Mouse (Mus musculus) cerebellum, postnatal 10 days (tissue): Measurements from ENCODE around the gene Rpl29.

Experiments
- DNase-seq, 2 experiments: peaks; one replicate each; pipeline ENCODE4 v3.0.0; 2021; ENCODE audit warnings: mixed read lengths in 2 of 2

Gene Rpl29

DNA sequence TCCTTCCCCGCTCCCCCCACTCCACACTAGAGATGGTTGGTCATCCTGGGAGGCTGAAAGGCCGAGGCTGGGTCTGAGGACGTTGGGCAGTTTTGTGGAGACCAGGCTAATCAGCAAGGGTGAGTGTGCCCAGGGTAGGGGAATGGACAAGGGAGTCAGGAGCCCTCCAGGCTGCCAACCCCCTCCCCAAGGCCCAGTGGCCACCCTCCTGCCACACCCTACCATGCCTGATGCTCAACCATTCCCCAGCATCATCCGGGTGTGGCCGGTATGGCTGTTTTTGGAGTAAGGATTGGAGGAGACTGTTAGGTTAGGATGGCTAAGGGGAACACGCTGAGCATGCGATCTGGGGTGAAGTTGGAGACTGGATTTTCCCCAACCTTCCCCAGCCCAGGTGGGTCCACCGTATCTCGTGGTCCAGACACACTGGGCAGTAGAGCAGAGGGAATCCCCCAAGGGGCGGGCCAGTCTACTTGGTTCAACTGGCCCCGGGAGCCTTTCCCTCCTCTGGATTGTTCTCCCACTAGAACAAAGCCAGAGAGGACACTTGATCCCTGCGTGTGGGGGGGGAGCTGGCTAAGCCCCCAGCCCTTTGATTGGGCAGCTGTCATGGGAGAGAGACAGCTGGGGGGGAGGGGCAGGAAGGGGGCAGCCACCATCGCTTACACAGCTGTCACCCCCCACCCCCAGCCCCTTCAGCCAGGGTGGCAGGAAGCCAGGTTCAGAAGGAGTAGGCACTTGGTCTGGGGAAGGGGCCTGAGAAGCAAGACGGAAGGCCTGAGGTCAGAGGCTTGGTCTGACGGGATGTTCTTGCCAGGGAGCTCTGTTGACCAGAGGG is 27.3 kb downstream of the Rpl29 start:
- peak; percentile 90 to 94 for DNase-seq

GRCm38 (mm10) chr9:106457163-106457559 is 27.9 kb downstream of the Rpl29 start:
- peak; percentile 65 to 67 for DNase-seq

DNA sequence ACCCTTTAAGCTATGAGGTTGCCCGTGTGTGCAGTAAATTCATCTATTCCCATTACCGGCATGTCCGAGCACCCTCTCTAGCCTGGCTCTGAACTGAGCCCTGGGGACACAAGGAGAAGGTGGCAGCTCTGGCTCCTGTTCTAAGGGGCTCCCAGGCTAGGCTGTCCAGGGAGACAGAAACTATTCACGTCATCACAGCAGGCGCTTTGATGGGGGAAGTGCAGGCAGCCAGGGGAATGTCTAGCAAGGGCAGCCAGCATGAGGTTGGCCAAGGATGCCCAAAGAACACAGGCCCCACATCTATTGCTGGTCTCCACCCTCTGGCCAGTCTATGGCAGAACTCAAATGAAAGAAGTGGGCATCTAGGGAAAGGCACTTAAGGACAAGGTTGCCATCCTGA is 28.7 kb downstream of the Rpl29 start:
- DNase-seq = peak in 1 of 2 experiments; percentile 56

- peak in 1 of 2 experiments; percentile 46 for DNase-seq
These were observed 30.7 kb downstream of the Rpl29 start for GRCm38 (mm10) chr9:106459946-106460345.

DNA sequence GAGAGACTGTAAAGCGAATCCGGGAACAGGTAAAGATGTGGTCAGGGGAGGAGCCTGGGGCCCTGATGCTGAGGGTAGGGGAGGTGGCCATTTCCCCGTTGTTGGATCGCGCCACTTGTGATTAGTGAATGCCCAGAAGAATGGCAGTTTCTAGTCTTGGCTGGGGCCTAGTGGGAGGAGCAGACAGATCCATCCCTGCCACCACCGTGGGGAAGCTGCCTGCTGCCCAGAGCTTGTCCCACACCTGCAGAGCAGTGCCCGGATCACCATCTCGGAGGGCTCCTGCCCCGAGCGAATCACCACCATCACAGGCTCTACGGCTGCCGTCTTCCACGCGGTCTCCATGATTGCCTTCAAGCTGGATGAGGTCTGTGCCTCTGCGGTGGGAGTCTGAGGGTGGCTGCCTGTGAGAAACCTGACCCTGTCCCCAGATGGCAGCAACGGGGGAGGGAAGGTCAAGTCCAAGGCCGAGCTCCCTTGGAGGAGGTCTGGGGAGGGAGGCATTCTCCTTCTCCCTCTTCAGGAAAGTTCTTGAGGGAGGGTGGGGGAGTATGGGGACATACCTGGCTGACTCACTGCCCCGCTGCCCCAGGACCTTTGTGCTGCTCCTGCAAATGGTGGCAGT is 31.3 kb downstream of the Rpl29 start:
- peak; percentile 67 to 77 for DNase-seq

- DNase-seq = peak in 1 of 2 experiments; percentile 35
These were observed 31.8 kb downstream of the Rpl29 start for GRCm38 (mm10) chr9:106461026-106461415.

DNA sequence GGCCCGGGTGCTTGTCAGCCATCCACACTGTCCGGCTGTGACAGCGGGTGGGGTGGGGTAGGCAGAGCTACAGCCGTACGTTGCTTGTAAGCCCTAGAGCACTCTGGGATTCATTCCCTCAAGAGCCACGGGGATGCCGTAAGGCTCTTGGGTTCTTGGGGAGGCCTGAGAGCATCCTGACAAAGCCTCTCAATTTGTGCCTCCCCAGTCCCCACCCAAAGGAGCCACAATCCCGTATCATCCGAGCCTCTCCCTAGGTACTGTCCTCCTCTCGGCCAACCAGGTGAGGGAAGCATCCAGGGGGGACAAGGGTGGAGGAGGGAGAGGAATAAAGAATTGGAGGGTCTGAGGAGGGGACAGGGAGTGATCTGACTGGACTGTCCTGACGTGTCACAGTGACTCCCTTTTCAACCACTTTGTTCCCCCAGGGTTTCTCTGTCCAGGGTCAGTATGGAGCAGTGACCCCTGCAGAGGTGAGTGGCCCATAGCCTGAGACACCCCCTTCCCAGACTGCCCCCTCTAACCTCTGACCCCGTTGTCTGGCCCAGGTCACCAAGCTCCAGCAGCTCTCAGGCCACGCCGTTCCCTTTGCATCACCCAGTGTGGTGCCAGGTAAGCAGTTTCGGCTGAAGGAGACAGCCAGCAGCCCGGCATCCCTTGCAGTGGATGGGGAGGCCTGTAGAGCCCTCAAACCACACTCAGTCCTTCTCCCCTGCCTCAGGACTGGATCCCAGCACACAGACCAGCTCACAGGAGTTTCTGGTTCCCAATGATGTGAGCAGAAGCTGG is 32.6 kb downstream of the Rpl29 start:
- DNase-seq = peak in 1 of 2 experiments; percentile 37

DNA sequence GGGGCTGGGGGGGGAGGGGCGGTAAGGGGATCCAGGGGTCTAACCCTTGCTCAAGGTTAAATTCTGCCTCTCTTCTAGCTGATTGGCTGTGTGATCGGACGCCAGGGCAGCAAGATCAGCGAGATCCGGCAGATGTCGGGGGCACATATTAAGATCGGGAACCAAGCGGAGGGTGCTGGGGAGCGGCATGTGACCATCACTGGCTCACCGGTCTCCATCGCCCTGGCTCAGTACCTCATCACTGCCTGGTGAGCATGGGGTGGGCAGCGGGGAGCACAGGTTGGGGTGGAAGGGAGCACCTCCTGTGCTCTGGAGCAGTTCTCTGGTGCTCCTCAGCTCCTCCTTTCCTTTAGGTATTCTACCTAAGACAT is 33.2 kb downstream of the Rpl29 start:
- peak in 1 of 2 experiments; percentile 39 for DNase-seq

DNA sequence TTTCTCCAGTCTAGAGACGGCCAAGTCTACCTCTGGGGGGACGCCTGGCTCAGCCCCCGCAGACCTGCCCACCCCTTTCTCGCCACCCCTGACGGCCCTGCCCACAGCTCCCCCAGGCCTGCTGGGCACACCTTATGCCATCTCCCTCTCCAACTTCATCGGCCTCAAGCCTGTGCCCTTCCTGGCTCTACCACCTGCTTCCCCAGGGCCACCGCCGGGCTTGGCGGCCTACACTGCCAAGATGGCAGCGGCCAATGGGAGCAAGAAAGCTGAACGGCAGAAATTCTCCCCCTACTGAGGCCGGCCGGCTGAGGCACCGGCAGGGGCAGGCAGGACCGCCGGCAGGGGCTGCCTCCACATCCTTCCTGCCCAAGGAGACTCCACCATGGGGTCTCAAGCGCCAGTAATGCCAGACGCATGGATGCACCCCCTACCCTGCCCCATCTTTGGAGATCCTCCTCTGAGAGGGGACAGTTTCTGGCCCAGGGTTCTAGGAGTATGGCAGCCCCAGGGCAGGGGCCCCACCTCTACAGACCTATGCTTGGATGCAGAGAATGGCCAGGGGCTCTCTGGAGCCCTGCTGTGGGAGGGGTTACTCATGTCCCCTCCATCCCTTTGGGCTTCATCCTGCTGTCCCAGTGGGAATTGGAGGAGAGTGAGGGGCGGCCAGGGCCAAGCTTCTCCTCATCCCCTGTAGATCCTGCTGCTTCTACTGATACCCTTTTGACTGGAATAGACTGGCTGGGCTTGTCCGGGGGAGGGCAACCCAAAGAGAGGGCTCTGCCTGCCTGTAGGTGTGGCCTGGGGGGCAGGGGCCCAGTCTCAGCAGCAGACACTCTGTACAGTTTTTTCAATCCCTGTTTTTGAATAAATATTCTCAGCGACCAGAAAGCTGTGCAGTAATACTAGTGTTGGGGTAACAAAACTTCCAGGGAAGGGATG is 34.1 kb downstream of the Rpl29 start:
- DNase-seq = peak; percentile 88 to 94

DNA sequence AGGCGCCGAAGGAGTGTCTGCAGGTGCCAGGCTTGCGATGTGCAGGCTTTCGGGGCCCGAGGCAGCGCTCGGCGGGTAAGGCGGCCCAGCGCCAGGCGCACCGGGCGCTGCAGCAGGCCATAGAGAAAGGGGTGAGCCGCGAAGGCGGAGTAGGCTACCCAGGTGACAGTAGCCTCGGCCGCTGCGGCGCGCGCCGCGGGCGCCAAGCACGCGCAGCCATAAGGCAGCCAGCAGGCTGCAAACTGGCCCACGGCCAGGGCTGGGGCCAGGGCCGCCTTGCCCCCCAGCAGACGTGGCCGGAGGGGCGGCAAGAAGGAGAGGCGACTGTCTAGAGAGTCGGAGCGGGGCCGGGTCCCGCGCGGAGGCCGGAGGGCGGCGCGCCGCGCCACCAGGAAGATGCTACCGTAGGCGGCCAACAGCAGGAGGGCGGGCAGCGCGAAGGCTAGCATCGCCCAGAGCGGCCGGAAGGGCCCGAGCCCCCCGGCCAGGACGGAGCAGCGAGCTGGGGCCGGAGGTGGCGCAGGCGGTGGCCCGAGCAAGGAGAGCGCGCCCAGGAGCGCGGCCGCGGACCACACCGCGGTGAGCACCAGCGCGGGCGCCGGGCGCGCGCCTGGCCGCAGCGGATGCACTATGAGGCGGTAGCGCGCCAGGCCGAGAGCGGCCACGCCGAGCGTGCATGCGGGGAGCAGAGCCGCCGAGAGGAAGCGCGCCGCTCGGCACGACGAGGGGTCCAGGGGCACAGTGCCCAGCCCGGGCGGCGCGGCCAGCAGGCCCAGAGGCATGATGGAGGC is 35.7 kb downstream of the Rpl29 start:
- peak; percentile 93 to 95 for DNase-seq

DNA sequence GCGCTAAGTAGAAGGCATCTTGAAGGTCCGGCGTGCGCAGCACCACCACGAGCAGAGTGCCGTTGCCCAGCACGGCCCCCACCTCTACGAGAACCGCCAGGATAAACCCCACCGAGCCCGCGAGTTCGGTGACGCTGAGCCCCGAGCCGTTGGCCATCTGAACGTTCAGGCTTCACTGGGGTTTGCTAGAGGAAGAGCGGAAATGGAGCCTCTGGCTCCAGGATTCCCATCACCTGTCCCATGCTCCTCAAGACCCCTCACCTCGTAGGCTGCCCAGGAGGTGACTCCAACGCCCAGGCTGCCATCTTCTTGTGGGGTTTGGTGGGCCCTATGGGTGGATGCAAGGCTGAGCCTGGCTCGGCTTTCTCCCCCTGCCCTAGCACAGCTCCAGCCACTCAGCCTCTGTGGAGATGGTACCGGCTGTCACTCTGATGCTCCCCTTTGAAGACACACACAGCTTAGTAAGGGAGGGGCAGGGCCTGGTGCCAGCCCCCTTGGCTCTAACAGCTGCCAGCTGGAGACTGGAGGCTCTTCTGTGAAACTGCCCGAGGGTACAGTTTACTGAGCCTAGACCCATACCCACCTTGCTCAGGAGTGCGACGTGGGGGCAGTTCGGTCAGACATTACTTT is 36.4 kb downstream of the Rpl29 start, which contains the start of gene Gpr62:
Gene Gpr62, minus strand, starts transcription at position 368 of the 630 bp plus-strand sequence.
- peak; percentile 95 to 96 for DNase-seq

- DNase-seq = no peak
These were observed 37.5 kb downstream of the Rpl29 start for GRCm38 (mm10) chr9:106466721-106467120.

GRCm38 (mm10) chr9:106467746-106468145 is 38.5 kb downstream of the Rpl29 start:
- DNase-seq = no peak

DNA sequence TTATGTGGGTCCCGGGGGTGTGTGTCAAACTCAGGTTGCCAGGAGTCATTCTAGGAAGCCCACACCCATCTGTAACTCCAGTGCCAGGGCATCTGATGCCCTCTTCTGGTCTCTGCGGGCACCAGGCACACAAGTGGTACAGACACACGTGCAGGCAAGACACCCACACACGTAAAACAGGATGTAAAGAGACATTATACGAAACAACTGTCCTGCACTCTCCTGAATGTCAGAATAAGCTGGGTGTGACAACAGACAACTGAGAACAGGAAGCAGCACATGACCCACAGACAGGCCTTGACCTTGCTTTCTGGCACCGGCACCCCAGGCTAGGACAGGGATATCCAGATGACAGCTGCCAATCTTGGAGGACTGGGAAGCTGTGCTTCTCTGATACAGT is 40.1 kb downstream of the Rpl29 start:
- no peak for DNase-seq

- DNase-seq = no peak
These were observed 40.5 kb downstream of the Rpl29 start for GRCm38 (mm10) chr9:106469776-106470175.

GRCm38 (mm10) chr9:106470991-106471750 is 41.9 kb downstream of the Rpl29 start:
- peak in 1 of 2 experiments; percentile 11 for DNase-seq

DNA sequence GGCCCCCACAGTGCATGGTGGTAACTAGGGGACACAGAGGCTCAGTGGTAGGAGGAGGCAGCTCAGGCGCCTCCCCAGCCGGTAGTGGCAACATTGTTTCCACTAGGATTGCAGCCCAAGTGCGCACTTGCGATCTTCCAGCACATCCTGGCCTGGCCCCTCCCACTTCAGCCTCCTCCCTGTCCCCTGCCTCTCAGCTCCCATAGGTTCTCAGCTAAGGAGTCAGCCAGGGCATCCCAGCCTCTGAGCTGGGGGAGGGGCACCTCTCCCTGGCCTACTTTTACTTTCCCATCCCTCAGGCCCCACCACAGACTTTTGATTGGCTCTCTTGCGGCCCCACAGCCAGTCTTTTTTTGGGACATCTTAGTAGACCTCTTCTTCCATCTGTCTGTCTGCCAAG is 42.6 kb downstream of the Rpl29 start:
- peak; percentile 54 to 60 for DNase-seq

- no peak for DNase-seq
These were observed 43.1 kb downstream of the Rpl29 start for GRCm38 (mm10) chr9:106472321-106472720.

- DNase-seq = peak; percentile 34 to 42
These were observed 44.0 kb downstream of the Rpl29 start for GRCm38 (mm10) chr9:106473081-106473752.
